ENCODE assay signal across 10 mouse cellular contexts in the genomic region with DNA sequence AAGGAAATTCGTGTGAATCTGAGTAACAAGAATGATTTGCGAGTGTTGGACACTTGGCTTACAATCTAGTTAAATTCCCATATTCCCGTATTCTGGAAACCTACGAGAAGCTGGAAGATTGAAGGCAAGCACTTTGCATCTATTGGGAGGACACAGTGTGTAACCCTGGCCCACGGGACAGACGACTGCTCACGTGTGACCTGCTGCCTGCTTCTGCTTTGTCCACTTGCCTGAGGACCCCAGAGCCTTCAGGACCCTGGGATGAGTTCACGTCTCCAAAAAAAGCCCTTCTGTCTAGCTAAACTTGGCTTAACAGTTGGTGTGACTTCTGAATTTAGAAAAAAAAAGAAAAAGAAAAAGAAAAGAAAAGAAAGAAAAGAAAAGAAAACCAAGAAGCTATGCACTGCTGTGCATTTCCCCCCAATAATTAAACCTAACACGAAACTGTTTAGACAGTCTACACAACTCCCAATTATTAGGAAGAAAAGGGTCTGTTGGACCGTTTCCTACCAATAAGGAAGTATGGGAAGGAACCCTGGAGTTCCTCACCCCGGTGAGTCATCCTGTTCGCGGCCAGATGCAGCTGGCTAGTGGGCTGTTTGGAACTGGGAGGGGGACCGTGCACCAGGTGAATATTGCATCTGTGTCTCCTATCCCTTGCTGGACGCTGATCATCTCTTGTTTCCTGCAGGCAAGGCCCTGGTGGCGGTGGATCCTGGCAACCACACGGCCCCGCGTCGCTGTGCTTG. TPM values are rescaled to one million over a fixed set of nuclear protein-coding genes. Genes with fewer than 3 reads are reported as not detected.
DNase-seq lines count a peak whose midpoint lies in the region; ATAC-seq and TF ChIP-seq lines count a peak whose summit lies in the region.
"Had no signal": no experiment of that assay in that cellular context is flagged by ENCODE, and none has a peak within 500 bp of the region (broad histone marks: within the 10 kb centered on the region; RNA-seq: fewer than 3 reads in every experiment).

No protein-coding gene starts in this region.

- no peak overlapping the region for H3K9ac ChIP-seq in limb, embryonic 15.5 days
- H3K9ac ChIP-seq: forebrain, postnatal 0 days had no signal

- no peaks in the 10 kb centered on the region for H3K36me3 ChIP-seq in G1E (replicated peaks)
- H3K36me3 ChIP-seq in embryonic facial prominence, embryonic 10.5 days (replicated peaks), result no peaks in the 10 kb centered on the region
- no peaks in the 10 kb centered on the region for H3K36me3 ChIP-seq in limb, embryonic 15.5 days

- peak; percentile 42 for DNase-seq in kidney, postnatal 10 days
- DNase-seq in kidney, adult 11 months, result no peak
- no peak for DNase-seq in G1E (ENCODE audit: low spot score)
- DNase-seq in embryonic facial prominence, embryonic 10.5 days (ENCODE audit: low spot score), result peak; percentile 24
- DNase-seq in right cerebral cortex, postnatal 36 days (ENCODE audit: low spot score in 2 of 2), result no peak
- DNase-seq in Muller cell, postnatal 12 days (ENCODE audit: inconsistent ontology term), result no peak
- DNase-seq: cerebellum, postnatal 36 days; forebrain, postnatal 0 days had no signal

- peak overlapping the region; percentile 24 for H3K4me2 ChIP-seq in limb, embryonic 15.5 days

- TF ChIP-seq CTCF in G1E (IDR thresholded peaks at IDR 0.05; ENCODE audit: low read depth, low read length), result no peak

- no peaks in the 10 kb centered on the region for H3K4me1 ChIP-seq in G1E (ENCODE audit: insufficient read depth, low read depth, low read length)
- H3K4me1 ChIP-seq in embryonic facial prominence, embryonic 10.5 days, result peaks cover 17% of the 10 kb centered on the region
- peaks cover 7% of the 10 kb centered on the region; the same call in 1 of the 2 replicates for H3K4me1 ChIP-seq in limb, embryonic 15.5 days

- 0 out of 2 replicates have a peak overlapping the region, but pooled peaks have one; percentile 6 for H3K4me3 ChIP-seq in G1E (ENCODE audit: low read depth, low read length)
- H3K4me3 ChIP-seq in embryonic facial prominence, embryonic 10.5 days, result no peak overlapping the region
- H3K4me3 ChIP-seq in limb, embryonic 15.5 days, result no peak overlapping the region

- 85% methylated on average over 20 of the region's 20 CpGs for whole genome bisulfite sequencing in embryonic facial prominence, embryonic 10.5 days
- WGBS in limb, embryonic 15.5 days, result 50% methylated on average over 20 of the region's 20 CpGs

- H3K27me3 ChIP-seq in G1E (ENCODE audit: insufficient read depth, low read length), result peaks cover 6% of the 10 kb centered on the region; the same call in 1 of the 2 replicates
- no peaks in the 10 kb centered on the region; the same call in 1 of the 2 replicates for H3K27me3 ChIP-seq in embryonic facial prominence, embryonic 10.5 days (replicated peaks; ENCODE audit: low read depth, poor library complexity, severe bottlenecking)
- H3K27me3 ChIP-seq in limb, embryonic 15.5 days, result no peaks in the 10 kb centered on the region
- H3K27me3 ChIP-seq: Patski had no signal

- no peaks in the 10 kb centered on the region for H3K9me3 ChIP-seq in G1E (replicated peaks)
- H3K9me3 ChIP-seq in embryonic facial prominence, embryonic 10.5 days, result no peaks in the 10 kb centered on the region
- H3K9me3 ChIP-seq in limb, embryonic 15.5 days, result no peaks in the 10 kb centered on the region

- ATAC-seq in G1E (ENCODE audit: extremely low read depth, insufficient number of reproducible peaks, low FRiP score, poor library complexity, severe bottlenecking), result no peak
- no peak for ATAC-seq in limb, embryonic 15.5 days (ENCODE audit: insufficient number of reproducible peaks, low FRiP score, low TSS enrichment, low read depth)
- ATAC-seq: Patski had no signal

- no peak overlapping the region for H3K27ac ChIP-seq in embryonic facial prominence, embryonic 10.5 days (replicated peaks)
- H3K27ac ChIP-seq in limb, embryonic 15.5 days, result no peak overlapping the region

RNA-seq across cellular contexts. Expression of gene Tnfrsf11a, which starts 32.6 kb away (rescaled TPM):
- total RNA-seq in G1E (2014; fragmentation: Nextera tagmentation) (not detected in 2 replicates), G1E (2017) (0.11 and 0.46 TPM in 2 replicates)
- polyA plus RNA-seq in G1E (2012), result not detected in 2 replicates
- 0.40 and 0.49 TPM in 2 replicates for polyA plus RNA-seq in embryonic facial prominence, embryonic 10.5 days (2016; fragmentation: Nextera tagmentation; extraction: Ambion mirVana)
- polyA plus RNA-seq in limb, embryonic 15.5 days (2015; fragmentation: Nextera tagmentation; extraction: Ambion mirVana), result 0.91 and 1.5 TPM in 2 replicates

Comparison
In these comparisons a context has a peak if more than half of its experiments do, and no peak if none do; other contexts are left out.
1. DNase-seq: peak in kidney, postnatal 10 days (single experiment) and embryonic facial prominence, embryonic 10.5 days (single experiment); none in kidney, adult 11 months (single experiment), G1E (single experiment), right cerebral cortex, postnatal 36 days (0 of 2) and Muller cell, postnatal 12 days (single experiment).